In genomic region chr6:7562524-7562923, GRCm38 (mm10) we compare ENCODE assay signal across 17 mouse cellular contexts. TPM values are rescaled to one million over a fixed set of nuclear protein-coding genes. Genes with fewer than 3 reads are reported as not detected.
DNase-seq lines count a peak whose midpoint lies in the region; ATAC-seq and TF ChIP-seq lines count a peak whose summit lies in the region.
"Had no signal": no experiment of that assay in that cellular context is flagged by ENCODE, and none has a peak within 500 bp of the region (broad histone marks: within the 10 kb centered on the region; RNA-seq: fewer than 3 reads in every experiment).

No protein-coding gene starts in this region.

- no peaks in the 10 kb centered on the region for H3K36me3 ChIP-seq in forebrain, postnatal 0 days (ENCODE audit: insufficient read depth)
- H3K36me3 ChIP-seq in forebrain, embryonic 13.5 days (ENCODE audit: poor library complexity, severe bottlenecking) = no peaks in the 10 kb centered on the region
- H3K36me3 ChIP-seq in midbrain, embryonic 13.5 days = no peaks in the 10 kb centered on the region
- H3K36me3 ChIP-seq in midbrain, embryonic 14.5 days (ENCODE audit: control insufficient read depth, insufficient read depth, low read length) = no peaks in the 10 kb centered on the region
- no peaks in the 10 kb centered on the region for H3K36me3 ChIP-seq in hindbrain, embryonic 16.5 days (ENCODE audit: control insufficient read depth, insufficient read depth, low read length)
- H3K36me3 ChIP-seq: intestine, embryonic 15.5 days; limb, embryonic 15.5 days had no signal

- H3K27ac ChIP-seq in forebrain, postnatal 0 days (ENCODE audit: low read depth, low read length) = no peak overlapping the region
- H3K27ac ChIP-seq in forebrain, embryonic 13.5 days = no peak overlapping the region
- no peak overlapping the region for H3K27ac ChIP-seq in midbrain, embryonic 13.5 days
- no peak overlapping the region for H3K27ac ChIP-seq in midbrain, embryonic 14.5 days (replicated peaks; ENCODE audit: low read depth, low read length)
- no peak overlapping the region for H3K27ac ChIP-seq in hindbrain, embryonic 16.5 days (ENCODE audit: low read depth, low read length)
- H3K27ac ChIP-seq: intestine, embryonic 15.5 days; limb, embryonic 15.5 days had no signal

- H3K4me3 ChIP-seq in forebrain, postnatal 0 days (ENCODE audit: low read depth, low read length) = no peak overlapping the region
- H3K4me3 ChIP-seq in forebrain, embryonic 13.5 days = no peak overlapping the region
- no peak overlapping the region for H3K4me3 ChIP-seq in midbrain, embryonic 13.5 days (replicated peaks)
- H3K4me3 ChIP-seq in midbrain, embryonic 14.5 days (replicated peaks; ENCODE audit: low read depth, low read length) = no peak overlapping the region
- no peak overlapping the region for H3K4me3 ChIP-seq in hindbrain, embryonic 16.5 days (ENCODE audit: low read length)
- H3K4me3 ChIP-seq: intestine, embryonic 15.5 days; limb, embryonic 15.5 days; myocyte had no signal

- no peak overlapping the region for H3K9ac ChIP-seq in forebrain, postnatal 0 days
- H3K9ac ChIP-seq in forebrain, embryonic 13.5 days = no peak overlapping the region
- no peak overlapping the region for H3K9ac ChIP-seq in midbrain, embryonic 13.5 days (replicated peaks)
- H3K9ac ChIP-seq in midbrain, embryonic 14.5 days (replicated peaks; ENCODE audit: low read length) = no peak overlapping the region
- H3K9ac ChIP-seq in hindbrain, embryonic 16.5 days (ENCODE audit: low read depth, low read length) = no peak overlapping the region
- H3K9ac ChIP-seq: intestine, embryonic 15.5 days; limb, embryonic 15.5 days had no signal

- H3K27me3 ChIP-seq in forebrain, postnatal 0 days (ENCODE audit: insufficient read depth, low read length) = no peaks in the 10 kb centered on the region; the same call in 1 of the 2 replicates
- H3K27me3 ChIP-seq in forebrain, embryonic 13.5 days = no peaks in the 10 kb centered on the region
- H3K27me3 ChIP-seq in midbrain, embryonic 13.5 days = no peaks in the 10 kb centered on the region
- no peaks in the 10 kb centered on the region for H3K27me3 ChIP-seq in midbrain, embryonic 14.5 days (ENCODE audit: control insufficient read depth, insufficient read depth, low read length)
- H3K27me3 ChIP-seq in hindbrain, embryonic 16.5 days (replicated peaks; ENCODE audit: control insufficient read depth, insufficient read depth, low read length) = no peaks in the 10 kb centered on the region
- H3K27me3 ChIP-seq: intestine, embryonic 15.5 days had no signal

- no peak for TF ChIP-seq CTCF in forebrain, postnatal 0 days (IDR thresholded peaks at IDR 0.05; ENCODE audit: low read depth)

- no peaks in the 10 kb centered on the region for H3K4me1 ChIP-seq in forebrain, postnatal 0 days (ENCODE audit: insufficient read depth)
- H3K4me1 ChIP-seq in forebrain, embryonic 13.5 days = no peaks in the 10 kb centered on the region
- peaks cover 7% of the 10 kb centered on the region; the same call in 1 of the 2 replicates for H3K4me1 ChIP-seq in midbrain, embryonic 13.5 days (replicated peaks)
- H3K4me1 ChIP-seq in midbrain, embryonic 14.5 days (ENCODE audit: control insufficient read depth, insufficient read depth, low read length) = no peaks in the 10 kb centered on the region
- H3K4me1 ChIP-seq in hindbrain, embryonic 16.5 days (ENCODE audit: control insufficient read depth, insufficient read depth, low read depth, low read length) = no peaks in the 10 kb centered on the region
- H3K4me1 ChIP-seq: intestine, embryonic 15.5 days had no signal

- ATAC-seq in forebrain, postnatal 0 days = peak; percentile 54; the same call in 1 of the 2 replicates
- ATAC-seq in forebrain, embryonic 13.5 days = no peak
- ATAC-seq in midbrain, embryonic 13.5 days = 0 out of 2 replicates have a peak, but pooled peaks have one; percentile 49
- ATAC-seq in midbrain, embryonic 14.5 days (ENCODE audit: low FRiP score, low TSS enrichment) = no peak
- ATAC-seq in hindbrain, embryonic 16.5 days = peak; percentile 89
- ATAC-seq: intestine, embryonic 15.5 days had no signal

- DNase-seq in forebrain, postnatal 0 days = peak; percentile 18
- DNase-seq in midbrain, embryonic 14.5 days = no peak
- peak; percentile 22 for DNase-seq in embryo, embryonic 10.5 days (ENCODE audit: low spot score)
- DNase-seq in adrenal gland, adult 18-20 months (ENCODE audit: low spot score in 2 of 2) = no peak
- DNase-seq: adrenal gland, postnatal 25 days; B cell, adult 2 months; cerebellum, adult 9-10 months; gastrocnemius, postnatal 25 days; right cerebral cortex, adult 18-20 months; thymus, postnatal 36 days had no signal

- no peaks in the 10 kb centered on the region for H3K9me3 ChIP-seq in forebrain, postnatal 0 days (ENCODE audit: low read length)
- no peaks in the 10 kb centered on the region for H3K9me3 ChIP-seq in forebrain, embryonic 13.5 days (replicated peaks)
- no peaks in the 10 kb centered on the region for H3K9me3 ChIP-seq in midbrain, embryonic 13.5 days
- H3K9me3 ChIP-seq in midbrain, embryonic 14.5 days (ENCODE audit: control insufficient read depth, low read length) = no peaks in the 10 kb centered on the region
- H3K9me3 ChIP-seq in hindbrain, embryonic 16.5 days (ENCODE audit: control insufficient read depth, low read length) = no peaks in the 10 kb centered on the region
- H3K9me3 ChIP-seq: intestine, embryonic 15.5 days; limb, embryonic 15.5 days had no signal

- no peak overlapping the region for H3K4me2 ChIP-seq in forebrain, postnatal 0 days (ENCODE audit: low read depth)
- H3K4me2 ChIP-seq in forebrain, embryonic 13.5 days = no peak overlapping the region
- H3K4me2 ChIP-seq in midbrain, embryonic 13.5 days (replicated peaks) = no peak overlapping the region
- H3K4me2 ChIP-seq in midbrain, embryonic 14.5 days (ENCODE audit: low read length) = no peak overlapping the region
- H3K4me2 ChIP-seq in hindbrain, embryonic 16.5 days (ENCODE audit: low read length) = peak overlapping the region; percentile 16; the same call in 1 of the 2 replicates
- H3K4me2 ChIP-seq: intestine, embryonic 15.5 days; limb, embryonic 15.5 days had no signal

- WGBS in forebrain, postnatal 0 days = 38% methylated on average over 6 of the region's 6 CpGs
- WGBS in forebrain, embryonic 13.5 days = 66% methylated on average over 6 of the region's 6 CpGs
- WGBS in midbrain, embryonic 13.5 days = 54% methylated on average over 6 of the region's 6 CpGs
- WGBS in midbrain, embryonic 14.5 days = 51% methylated on average over 6 of the region's 6 CpGs
- WGBS in hindbrain, embryonic 16.5 days = 31% methylated on average over 6 of the region's 6 CpGs

RNA-seq across cellular contexts. Expression of gene Tac1, which starts 7.8 kb away (rescaled TPM):
- total RNA-seq in forebrain, postnatal 0 days (2014; rRNA removed) = 58.2 and 70.6 TPM in 2 replicates
- polyA plus RNA-seq in forebrain, postnatal 0 days (2015; fragmentation: Nextera tagmentation; extraction: Ambion mirVana) = 107 and 108 TPM in 2 replicates
- 35.4 and 47.8 TPM in 2 replicates for polyA plus RNA-seq in forebrain, embryonic 13.5 days (2015; fragmentation: Nextera tagmentation; extraction: Ambion mirVana)
- 34.9 and 40.0 TPM in 2 replicates for polyA plus RNA-seq in midbrain, embryonic 13.5 days (2015; fragmentation: Nextera tagmentation; extraction: Ambion mirVana)
- polyA plus RNA-seq in midbrain, embryonic 14.5 days (2014; fragmentation: Nextera tagmentation; extraction: Ambion mirVana) = 94.9 and 114 TPM in 2 replicates
- polyA plus RNA-seq in hindbrain, embryonic 16.5 days (2015; fragmentation: Nextera tagmentation; extraction: Ambion mirVana) = 155 and 170 TPM in 2 replicates
- not detected for total RNA-seq in adrenal gland, adult 18-20 months (2021)
- total RNA-seq: adrenal gland, postnatal 25 days; gastrocnemius, postnatal 25 days; megakaryocyte-erythroid progenitor cell, adult 5-6 weeks had no signal

Comparison
In these comparisons a context has a peak if more than half of its experiments do, and no peak if none do; other contexts are left out.
1. ATAC-seq: peak in forebrain, postnatal 0 days (single experiment), midbrain, embryonic 13.5 days (single experiment) and hindbrain, embryonic 16.5 days (single experiment); none in forebrain, embryonic 13.5 days (single experiment) and midbrain, embryonic 14.5 days (single experiment).
2. DNase-seq: peak in forebrain, postnatal 0 days (single experiment) and embryo, embryonic 10.5 days (single experiment); none in midbrain, embryonic 14.5 days (single experiment) and adrenal gland, adult 18-20 months (0 of 2).